Mouse (Mus musculus) ES-Bruce4 (cell line): ENCODE data around the gene Hectd4. TPM values are rescaled to one million over a fixed set of nuclear protein-coding genes. Genes with fewer than 3 reads are reported as not detected.
"Not testable (repeated sequence)": the region's sequence is repeated elsewhere in the genome, so short reads cannot be mapped to it uniquely, and the experiment has no call there.

Experiments used
- H3K27ac ChIP-seq: 2 replicates; pipeline ENCODE4 v1.5.1; 2012; ENCODE audit warnings: low read length, inconsistent platforms; ENCODE audit not compliant: insufficient read depth
- H3K27me3 ChIP-seq: 2 replicates; pipeline ENCODE4 v1.6.1; 2012; ENCODE audit warnings: mild to moderate bottlenecking, low read length, inconsistent platforms; ENCODE audit not compliant: control insufficient read depth, poor library complexity, insufficient read depth, severe bottlenecking
- H3K36me3 ChIP-seq: 2 replicates; pipeline ENCODE4 v1.6.1; 2012; ENCODE audit warnings: inconsistent platforms, mild to moderate bottlenecking, low read length, moderate library complexity; ENCODE audit not compliant: control insufficient read depth, poor library complexity, insufficient read depth, severe bottlenecking
- H3K4me1 ChIP-seq: one replicate; pipeline ENCODE4 v1.8.1; 2011; ENCODE audit warnings: low read length; ENCODE audit not compliant: control insufficient read depth, insufficient read depth
- H3K4me3 ChIP-seq: 2 replicates; pipeline ENCODE4 v1.5.1; 2011; ENCODE audit warnings: low read depth, mild to moderate bottlenecking, low read length
- H3K9ac ChIP-seq: 2 replicates; pipeline ENCODE4 v1.6.1; 2012; ENCODE audit warnings: low read depth, mild to moderate bottlenecking, inconsistent platforms; ENCODE audit not compliant: poor library complexity, severe bottlenecking
- H3K9me3 ChIP-seq: replicated peaks from 2 replicates; pipeline ENCODE4 v1.6.1; 2012; ENCODE audit warnings: mild to moderate bottlenecking, low read length, inconsistent platforms; ENCODE audit not compliant: control insufficient read depth, poor library complexity, insufficient read depth, severe bottlenecking
- CTCF ChIP-seq: IDR thresholded peaks from one replicate; pipeline ENCODE4 v1.8.1; 2011; ENCODE audit warnings: low read depth, low read length
- EP300 ChIP-seq: IDR thresholded peaks from 2 replicates; pipeline ENCODE4 v1.6.1; 2011; ENCODE audit warnings: low read depth, low read length; ENCODE audit not compliant: insufficient read depth
- POLR2A ChIP-seq: IDR thresholded peaks from one replicate; pipeline ENCODE4 v1.8.1; 2011; ENCODE audit warnings: low read length; ENCODE audit not compliant: insufficient read depth
- polyA plus RNA-seq: library from polyadenylated mRNA; stranded (reverse); fragments of >200 nt; gene quantifications from 2 replicates; pipeline ENCODE4 v1.2.4, GENCODE M21; 2011; ENCODE audit warnings: low read depth; ENCODE audit not compliant: missing spikeins, insufficient read depth, insufficient read length

Gene Hectd4
- polyA plus RNA-seq, 1 experiment: 15.9 TPM

DNA sequence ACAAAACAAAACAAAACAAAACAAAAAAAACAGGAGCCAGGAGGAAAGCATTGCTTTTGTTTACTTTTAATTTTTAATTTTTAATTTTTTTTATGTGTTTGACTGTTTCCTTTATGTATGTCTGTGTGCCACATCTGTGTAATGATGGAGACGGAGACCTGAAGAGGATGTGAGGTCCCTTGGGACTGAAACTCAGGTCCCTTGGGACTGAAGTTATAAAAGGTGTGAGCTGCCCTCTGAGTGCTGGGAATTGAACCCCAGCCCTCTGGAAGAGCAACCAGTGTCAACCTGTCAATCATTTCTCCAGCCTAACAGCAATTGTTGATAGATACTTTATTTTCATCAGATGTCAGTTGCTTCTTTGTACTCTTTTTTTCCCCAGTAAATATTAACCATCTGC lies 829 bp upstream of the Hectd4 start:
- H3K4me1 ChIP-seq: no peaks in the 10 kb centered on the region
- H3K27me3 ChIP-seq: no peaks in the 10 kb centered on the region
- H3K9ac ChIP-seq: no peak overlapping the region
- H3K36me3 ChIP-seq: no peaks in the 10 kb centered on the region
- no peak overlapping the region for H3K27ac ChIP-seq
- no peaks in the 10 kb centered on the region for H3K9me3 ChIP-seq
- no peak overlapping the region for H3K4me3 ChIP-seq
- TF ChIP-seq EP300: no peak
- no peak for TF ChIP-seq POLR2A
- no peak for TF ChIP-seq CTCF

DNA sequence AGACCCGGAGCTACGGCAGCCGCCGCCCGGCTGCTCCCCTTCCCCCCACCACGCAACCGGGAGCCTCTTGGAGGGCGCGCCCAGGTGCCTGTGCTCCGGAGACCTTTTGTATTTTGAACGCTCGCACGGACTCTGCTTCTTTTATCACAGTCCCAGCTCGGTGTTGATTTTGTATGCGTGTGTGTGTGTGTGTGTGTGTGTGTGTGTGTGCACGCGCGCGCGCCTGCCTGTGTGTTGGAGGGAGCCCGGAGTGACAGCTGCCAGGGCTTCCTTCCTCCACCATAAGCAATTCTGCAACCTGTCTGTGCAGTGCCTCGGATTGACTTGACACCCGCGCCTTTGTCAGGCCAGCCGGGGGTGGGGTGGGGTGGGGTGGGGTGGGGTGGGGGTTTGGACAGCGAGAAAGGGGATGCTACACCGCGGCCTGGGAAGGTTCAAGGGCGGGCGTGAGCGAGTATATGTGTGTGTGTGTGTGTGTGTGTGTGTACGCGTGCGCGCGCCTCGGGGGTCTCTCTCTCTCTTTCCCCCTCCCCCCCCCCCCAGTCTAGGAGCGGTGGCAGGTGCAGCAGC lies 798 bp downstream of the Hectd4 start:
- H3K36me3 ChIP-seq: no peaks in the 10 kb centered on the region
- H3K4me3 ChIP-seq: peak overlapping the region; percentile 87
- H3K9ac ChIP-seq: peak overlapping the region; percentile 93
- H3K27me3 ChIP-seq: no peaks in the 10 kb centered on the region
- no peaks in the 10 kb centered on the region for H3K4me1 ChIP-seq
- no peak overlapping the region for H3K27ac ChIP-seq
- no peaks in the 10 kb centered on the region for H3K9me3 ChIP-seq
- TF ChIP-seq POLR2A (no peak), CTCF (no peak), EP300 (no peak)

DNA sequence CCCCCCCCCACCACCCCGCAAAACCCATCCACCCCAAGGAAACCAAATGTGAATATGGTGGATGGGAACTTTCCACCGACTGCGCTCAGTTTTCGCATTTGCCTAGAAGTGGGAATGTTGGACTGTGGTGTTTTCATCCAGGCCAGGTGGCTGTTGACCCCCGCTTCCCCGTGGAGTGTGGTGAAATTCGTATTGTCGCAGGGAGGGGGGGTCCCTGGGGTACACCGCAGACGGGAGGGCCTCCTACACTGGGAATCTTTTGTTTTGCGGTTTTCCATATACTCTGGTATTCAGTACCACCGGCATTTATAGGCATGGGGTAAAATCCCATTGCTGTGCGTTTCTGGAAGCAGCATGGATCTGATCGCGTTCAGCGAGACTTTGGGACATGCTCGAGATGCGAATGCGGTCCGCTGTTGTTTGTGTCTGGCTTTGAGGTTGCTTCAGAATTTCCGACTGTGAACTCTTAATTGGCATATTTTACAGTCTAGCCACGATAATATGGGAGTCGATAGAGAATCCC lies 1.4 kb downstream of the Hectd4 start:
- no peak overlapping the region for H3K27ac ChIP-seq
- H3K4me1 ChIP-seq: no peaks in the 10 kb centered on the region

DNA sequence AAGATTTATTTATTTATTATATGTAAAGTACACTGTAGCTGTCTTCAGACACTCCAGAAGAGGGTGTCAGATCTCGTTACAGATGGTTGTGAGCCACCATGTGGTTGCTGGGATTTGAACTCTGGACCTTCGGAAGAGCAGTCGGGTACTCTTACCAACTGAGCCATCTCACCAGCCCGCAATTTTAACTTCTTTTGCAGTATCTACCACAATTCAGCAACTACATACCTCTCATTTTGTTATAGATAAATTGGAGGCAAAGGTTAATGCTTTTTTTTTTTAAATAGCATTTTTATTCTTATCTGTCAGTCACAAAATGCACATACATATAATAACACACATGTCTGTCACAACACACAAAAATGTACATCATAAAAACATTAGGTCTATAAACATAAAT lies 4.0 kb downstream of the Hectd4 start:
- H3K27ac ChIP-seq, H3K36me3 ChIP-seq, H3K4me1 ChIP-seq, H3K9me3 ChIP-seq, H3K4me3 ChIP-seq, H3K27me3 ChIP-seq, H3K9ac ChIP-seq: not testable (repeated sequence)

More for the DNA sequence above, 1.4 kb downstream of the Hectd4 start:
- Histone ChIP-seq H3K27me3 (no peaks in the 10 kb centered on the region), H3K4me3 (peak overlapping the region; percentile 52), H3K9me3 (no peaks in the 10 kb centered on the region), H3K9ac (peak overlapping the region; percentile 93), H3K36me3 (no peaks in the 10 kb centered on the region)
- TF ChIP-seq EP300 (no peak), POLR2A (no peak), CTCF (no peak)

DNA sequence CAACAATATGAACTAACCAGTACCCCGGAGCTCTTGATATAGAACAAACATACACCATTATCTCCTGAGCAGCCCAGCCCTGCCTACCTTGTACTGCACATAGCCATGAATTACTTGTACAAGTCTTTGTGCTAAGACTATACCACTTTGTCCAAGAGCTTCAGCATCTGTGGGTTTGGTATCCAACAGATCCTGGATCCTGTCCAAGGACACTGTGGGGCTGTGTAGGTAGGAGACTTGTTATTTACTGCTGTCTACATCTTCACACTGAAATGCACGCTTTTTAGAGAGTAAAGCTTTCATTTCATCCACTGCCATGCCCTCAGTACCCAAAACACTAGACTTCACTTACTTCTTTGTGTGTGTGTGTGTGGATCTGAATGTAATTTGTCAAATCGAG lies 4.8 kb downstream of the Hectd4 start:
- Histone ChIP-seq H3K36me3 (no peaks in the 10 kb centered on the region), H3K27ac (no peak overlapping the region), H3K9ac (no peak overlapping the region), H3K27me3 (no peaks in the 10 kb centered on the region), H3K4me3 (no peak overlapping the region), H3K4me1 (no peaks in the 10 kb centered on the region), H3K9me3 (no peaks in the 10 kb centered on the region)
- no peak for TF ChIP-seq CTCF
- no peak for TF ChIP-seq POLR2A
- no peak for TF ChIP-seq EP300

DNA sequence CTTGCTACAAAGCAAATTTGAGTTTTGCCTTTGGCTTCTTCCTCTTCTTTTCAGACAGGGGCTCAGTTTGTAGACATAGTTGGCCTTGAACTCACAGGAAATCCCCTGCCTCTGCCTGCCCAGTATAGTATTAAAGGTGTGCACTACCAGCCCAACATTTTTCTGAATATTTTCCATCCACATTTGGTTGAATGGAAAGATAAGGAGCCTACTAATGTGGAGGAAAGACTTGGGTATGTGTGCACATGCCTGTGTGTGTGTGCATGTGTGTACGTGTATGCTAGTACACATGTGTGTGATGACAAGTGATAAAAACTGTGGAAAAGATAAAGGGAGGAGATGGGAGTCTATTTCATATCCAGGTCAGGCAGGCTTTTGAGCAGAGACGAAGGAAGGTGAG lies 5.8 kb downstream of the Hectd4 start:
- Histone ChIP-seq H3K4me3 (no peak overlapping the region), H3K27ac (no peak overlapping the region), H3K36me3 (no peaks in the 10 kb centered on the region), H3K9me3 (no peaks in the 10 kb centered on the region), H3K9ac (no peak overlapping the region), H3K4me1 (no peaks in the 10 kb centered on the region), H3K27me3 (no peaks in the 10 kb centered on the region)
- TF ChIP-seq CTCF: no peak
- no peak for TF ChIP-seq EP300
- TF ChIP-seq POLR2A: no peak
